Mouse (Mus musculus) heart, postnatal 0 days (tissue): ENCODE data around the gene St3gal4. TPM values are rescaled to one million over a fixed set of nuclear protein-coding genes. Genes with fewer than 3 reads are reported as not detected.

Experiments used
- ATAC-seq: fragments of 200-750 bp; cut with Nextera tagmentation; 2 replicates; pipeline ENCODE4 v1.8.0; 2017; ENCODE audit warnings: low read depth, moderate number of reproducible peaks, moderate library complexity; ENCODE audit not compliant: insufficient read depth
- DNase-seq: peaks from one replicate; pipeline ENCODE4 v3.0.0-alpha.2; 2016; ENCODE audit warnings: low spot score
- H3K27ac ChIP-seq: fragments of 300-500 bp; sonication (generic); 2 replicates; pipeline ENCODE4 v1.5.1; 2014; ENCODE audit warnings: low read depth, mild to moderate bottlenecking
- H3K27me3 ChIP-seq: fragments of 300-500 bp; sonication (generic); 2 replicates; pipeline ENCODE4 v1.6.1; 2014; ENCODE audit warnings: low read length, mixed read lengths; ENCODE audit not compliant: control insufficient read depth, insufficient read depth
- H3K36me3 ChIP-seq: fragments of 300-500 bp; sonication (generic); replicated peaks from 2 replicates; pipeline ENCODE4 v1.6.1; 2014; ENCODE audit warnings: low read length, mixed read lengths; ENCODE audit not compliant: control insufficient read depth, insufficient read depth
- H3K4me1 ChIP-seq: fragments of 300-500 bp; sonication (generic); 2 replicates; pipeline ENCODE4 v1.6.1; 2014; ENCODE audit warnings: antibody characterized with exemption; ENCODE audit not compliant: control insufficient read depth, insufficient read depth
- H3K4me2 ChIP-seq: fragments of 300-500 bp; sonication (generic); 2 replicates; pipeline ENCODE4 v1.6.1; 2014; ENCODE audit warnings: low read depth, mild to moderate bottlenecking, low read length, moderate library complexity
- H3K4me3 ChIP-seq: fragments of 300-500 bp; sonication (generic); 2 replicates; pipeline ENCODE4 v1.5.1; 2014; ENCODE audit warnings: low read depth, low read length
- H3K9ac ChIP-seq: fragments of 300-500 bp; sonication (generic); replicated peaks from 2 replicates; pipeline ENCODE4 v1.6.1; 2014; ENCODE audit warnings: low read depth, low read length, mixed read lengths
- H3K9me3 ChIP-seq: fragments of 300-500 bp; sonication (generic); replicated peaks from 2 replicates; pipeline ENCODE4 v1.6.1; 2016; ENCODE audit warnings: low read length; ENCODE audit not compliant: control insufficient read depth
- CTCF ChIP-seq: IDR thresholded peaks from 2 replicates; pipeline ENCODE4 v1.5.1; 2016; ENCODE audit warnings: antibody characterized with exemption, control low read depth, low read depth
- EP300 ChIP-seq: IDR thresholded peaks from 2 replicates; pipeline ENCODE4 v1.6.1; 2016; ENCODE audit warnings: antibody characterized with exemption, low read depth
- WGBS: fragments of 180-500 bp; shearing (Covaris S2); extraction: QIAGEN DNeasy Blood & Tissue Kit; methylation state at CpG from one replicate; pipeline ENCODE4 v1.1.7; 2014; 5-methylcytosine and 5-hydroxymethylcytosine counted together
- polyA plus RNA-seq: library from polyadenylated mRNA; unstranded; fragments of >200 nt; fragmentation: Nextera tagmentation; extraction: Ambion mirVana; gene quantifications from 2 replicates; pipeline ENCODE4 v1.2.1, GENCODE M21; 2015
- total RNA-seq: library from RNA; depleted of rRNA; stranded (reverse); fragments of >200 nt; gene quantifications from 2 replicates; pipeline ENCODE4 v1.2.3, GENCODE M21; 2014; ENCODE audit warnings: low replicate concordance

The St3gal4 gene
- total and polyA plus RNA-seq, 2 experiments from 2014 or later, result 25.2 to 37.6 TPM

GRCm38 (mm10) chr9:35163011-35163690 lies 44.1 kb upstream of the St3gal4 start:
- no peaks in the 10 kb centered on the region for H3K27me3 ChIP-seq
- H3K27ac ChIP-seq, result no peak overlapping the region
- no peaks in the 10 kb centered on the region for H3K9me3 ChIP-seq
- TF ChIP-seq CTCF (no peak), EP300 (no peak)
- 62% methylated on average over 11 of the region's 11 CpGs for WGBS
- H3K9ac ChIP-seq, result no peak overlapping the region
- peak overlapping the region; percentile 38 for H3K4me2 ChIP-seq
- H3K36me3 ChIP-seq, result no peaks in the 10 kb centered on the region
- no peaks in the 10 kb centered on the region for H3K4me1 ChIP-seq
- no peak overlapping the region for H3K4me3 ChIP-seq
- DNase-seq (no peak), ATAC-seq (no peak; the same call in 1 of the 2 replicates)

GRCm38 (mm10) chr9:35161721-35162120 lies 42.7 kb upstream of the St3gal4 start:
- no peak overlapping the region for H3K4me3 ChIP-seq
- H3K36me3 ChIP-seq, result no peaks in the 10 kb centered on the region
- H3K9me3 ChIP-seq, result no peaks in the 10 kb centered on the region
- no peak overlapping the region for H3K9ac ChIP-seq
- H3K27ac ChIP-seq, result no peak overlapping the region
- DNase-seq (no peak), ATAC-seq (no peak)
- 83% methylated on average over 7 of the region's 7 CpGs for WGBS
- no peak overlapping the region for H3K4me2 ChIP-seq
- H3K27me3 ChIP-seq, result no peaks in the 10 kb centered on the region
- TF ChIP-seq CTCF, result no peak
- TF ChIP-seq EP300, result no peak
- no peaks in the 10 kb centered on the region for H3K4me1 ChIP-seq

- no peaks in the 10 kb centered on the region for H3K9me3 ChIP-seq
- H3K27ac ChIP-seq, result no peak overlapping the region
- TF ChIP-seq EP300 (no peak), CTCF (no peak)
- 74% methylated on average over 2 of the region's 2 CpGs for WGBS
- H3K4me2 ChIP-seq, result no peak overlapping the region
- no peak overlapping the region for H3K9ac ChIP-seq
- DNase-seq (no peak), ATAC-seq (no peak)
- H3K36me3 ChIP-seq, result no peaks in the 10 kb centered on the region
- no peaks in the 10 kb centered on the region; the same call in 1 of the 2 replicates for H3K4me1 ChIP-seq
- no peak overlapping the region for H3K4me3 ChIP-seq
- no peaks in the 10 kb centered on the region for H3K27me3 ChIP-seq
Measured at GRCm38 (mm10) chr9:35160662-35161061, 41.6 kb upstream of the St3gal4 start.

- H3K4me2 ChIP-seq, result no peak overlapping the region
- H3K4me1 ChIP-seq, result no peaks in the 10 kb centered on the region; the same call in 1 of the 2 replicates
- WGBS, result 95% methylated on average over 3 of the region's 3 CpGs
- DNase-seq (no peak), ATAC-seq (no peak)
- TF ChIP-seq EP300, result no peak
- TF ChIP-seq CTCF, result no peak
- no peaks in the 10 kb centered on the region for H3K27me3 ChIP-seq
- no peak overlapping the region for H3K9ac ChIP-seq
- no peak overlapping the region for H3K4me3 ChIP-seq
- no peak overlapping the region for H3K27ac ChIP-seq
- H3K9me3 ChIP-seq, result no peaks in the 10 kb centered on the region
- no peaks in the 10 kb centered on the region for H3K36me3 ChIP-seq
Measured at GRCm38 (mm10) chr9:35158477-35158876, 39.4 kb upstream of the St3gal4 start.

- Histone ChIP-seq H3K4me2 (no peak overlapping the region), H3K27ac (peak overlapping the region; percentile 56), H3K36me3 (no peaks in the 10 kb centered on the region), H3K9ac (no peak overlapping the region), H3K9me3 (no peaks in the 10 kb centered on the region), H3K27me3 (no peaks in the 10 kb centered on the region), H3K4me3 (no peak overlapping the region), H3K4me1 (no peaks in the 10 kb centered on the region; the same call in 1 of the 2 replicates)
- DNase-seq, result no peak
- TF ChIP-seq CTCF (no peak), EP300 (no peak)
- ATAC-seq, result no peak; the same call in 1 of the 2 replicates
- WGBS, result 78% methylated on average over 4 of the region's 4 CpGs
Measured at GRCm38 (mm10) chr9:35156862-35157261, 37.8 kb upstream of the St3gal4 start.
